Mouse (Mus musculus): Measurements from ENCODE around the gene Fam155a. TPM values are rescaled to one million over a fixed set of nuclear protein-coding genes. Genes with fewer than 3 reads are reported as not detected.
"Not testable (repeated sequence)": the region's sequence is repeated elsewhere in the genome, so short reads cannot be mapped to it uniquely, and the experiment has no call there.

The Fam155a gene
- polyA plus RNA-seq, 1 experiment from 2014 or later = 18.9 TPM

- Histone ChIP-seq H3K4me2 (replicated peaks) (no peak overlapping the region), H3K4me3 (no peak overlapping the region), H3K9me3 (no peaks in the 10 kb centered on the region), H3K9ac (replicated peaks) (no peak overlapping the region), H3K36me3 (no peaks in the 10 kb centered on the region), H3K4me1 (no peaks in the 10 kb centered on the region), H3K27ac (replicated peaks) (no peak overlapping the region), H3K27me3 (no peaks in the 10 kb centered on the region)
- 79% methylated on average over 2 of the region's 2 CpGs for WGBS
- ATAC-seq (replicated peaks) = no peak
Observed at GRCm38 (mm10) chr8:9423184-9423583, 347.8 kb downstream of the Fam155a start.

GRCm38 (mm10) chr8:9418856-9419800, 351.8 kb downstream of the Fam155a start:
- H3K36me3 ChIP-seq = no peaks in the 10 kb centered on the region
- H3K4me1 ChIP-seq = no peaks in the 10 kb centered on the region
- WGBS = 77% methylated on average over 10 of the region's 10 CpGs
- no peak overlapping the region for H3K9ac ChIP-seq (replicated peaks)
- H3K27me3 ChIP-seq = no peaks in the 10 kb centered on the region
- no peak for ATAC-seq (replicated peaks)
- H3K27ac ChIP-seq (replicated peaks) = no peak overlapping the region
- H3K4me3 ChIP-seq = no peak overlapping the region
- H3K9me3 ChIP-seq = no peaks in the 10 kb centered on the region
- H3K4me2 ChIP-seq (replicated peaks) = no peak overlapping the region

- Histone ChIP-seq H3K4me1 (no peaks in the 10 kb centered on the region), H3K4me3 (no peak overlapping the region), H3K36me3 (no peaks in the 10 kb centered on the region), H3K27ac (replicated peaks) (no peak overlapping the region), H3K27me3 (no peaks in the 10 kb centered on the region), H3K9me3 (no peaks in the 10 kb centered on the region), H3K9ac (replicated peaks) (no peak overlapping the region), H3K4me2 (replicated peaks) (no peak overlapping the region)
- WGBS = 94% methylated on average over 9 of the region's 9 CpGs
- no peak for ATAC-seq (replicated peaks)
Observed at GRCm38 (mm10) chr8:9416189-9416588, 354.8 kb downstream of the Fam155a start.

GRCm38 (mm10) chr8:9408480-9408879, 362.5 kb downstream of the Fam155a start:
- H3K4me1 ChIP-seq = no peaks in the 10 kb centered on the region
- H3K4me3 ChIP-seq = no peak overlapping the region
- H3K36me3 ChIP-seq = no peaks in the 10 kb centered on the region
- no peaks in the 10 kb centered on the region for H3K9me3 ChIP-seq
- H3K9ac ChIP-seq (replicated peaks) = no peak overlapping the region
- H3K27ac ChIP-seq (replicated peaks) = no peak overlapping the region
- H3K4me2 ChIP-seq (replicated peaks) = no peak overlapping the region
- 68% methylated on average over 5 of the region's 5 CpGs for WGBS
- no peaks in the 10 kb centered on the region for H3K27me3 ChIP-seq
- no peak for ATAC-seq (replicated peaks)

- H3K4me3 ChIP-seq = no peak overlapping the region
- H3K27ac ChIP-seq (replicated peaks) = no peak overlapping the region
- no peaks in the 10 kb centered on the region for H3K36me3 ChIP-seq
- no peak overlapping the region for H3K4me2 ChIP-seq (replicated peaks)
- H3K9me3 ChIP-seq = no peaks in the 10 kb centered on the region
- ATAC-seq (replicated peaks) = no peak
- 95% methylated on average over 6 of the region's 6 CpGs for WGBS
- H3K4me1 ChIP-seq = no peaks in the 10 kb centered on the region
- no peak overlapping the region for H3K9ac ChIP-seq (replicated peaks)
- H3K27me3 ChIP-seq = no peaks in the 10 kb centered on the region
Observed at GRCm38 (mm10) chr8:9406204-9406603, 364.8 kb downstream of the Fam155a start.

- Histone ChIP-seq H3K9ac (replicated peaks) (no peak overlapping the region), H3K27me3 (no peaks in the 10 kb centered on the region), H3K27ac (replicated peaks) (no peak overlapping the region), H3K4me1 (no peaks in the 10 kb centered on the region), H3K36me3 (no peaks in the 10 kb centered on the region), H3K4me3 (no peak overlapping the region), H3K9me3 (no peaks in the 10 kb centered on the region), H3K4me2 (replicated peaks) (no peak overlapping the region)
- 79% methylated on average over 3 of the region's 3 CpGs for WGBS
- no peak for ATAC-seq (replicated peaks)
Observed at GRCm38 (mm10) chr8:9404651-9405050, 366.3 kb downstream of the Fam155a start.

GRCm38 (mm10) chr8:9402393-9402792, 368.6 kb downstream of the Fam155a start:
- WGBS = 46% methylated on average over 4 of the region's 4 CpGs
- no peaks in the 10 kb centered on the region for H3K27me3 ChIP-seq
- ATAC-seq (replicated peaks) = no peak
- H3K27ac ChIP-seq (replicated peaks) = no peak overlapping the region
- no peaks in the 10 kb centered on the region for H3K36me3 ChIP-seq
- H3K4me1 ChIP-seq = no peaks in the 10 kb centered on the region
- H3K9ac ChIP-seq (replicated peaks) = no peak overlapping the region
- H3K4me2 ChIP-seq (replicated peaks) = no peak overlapping the region
- H3K4me3 ChIP-seq = no peak overlapping the region
- no peaks in the 10 kb centered on the region for H3K9me3 ChIP-seq

- H3K4me1 ChIP-seq = no peaks in the 10 kb centered on the region
- H3K27ac ChIP-seq (replicated peaks) = no peak overlapping the region
- H3K36me3 ChIP-seq = no peaks in the 10 kb centered on the region
- 73% methylated on average over 3 of the region's 3 CpGs for WGBS
- H3K9ac ChIP-seq (replicated peaks) = no peak overlapping the region
- no peak overlapping the region for H3K4me3 ChIP-seq
- H3K9me3 ChIP-seq = no peaks in the 10 kb centered on the region
- no peak overlapping the region for H3K4me2 ChIP-seq (replicated peaks)
- H3K27me3 ChIP-seq = no peaks in the 10 kb centered on the region
- ATAC-seq (replicated peaks) = no peak
Observed at GRCm38 (mm10) chr8:9398606-9399263, 372.2 kb downstream of the Fam155a start.

GRCm38 (mm10) chr8:9398040-9398439, 372.9 kb downstream of the Fam155a start:
- Histone ChIP-seq H3K9me3 (no peaks in the 10 kb centered on the region), H3K27me3 (no peaks in the 10 kb centered on the region), H3K27ac (replicated peaks) (no peak overlapping the region), H3K9ac (replicated peaks) (no peak overlapping the region), H3K36me3 (no peaks in the 10 kb centered on the region), H3K4me1 (no peaks in the 10 kb centered on the region), H3K4me3 (no peak overlapping the region), H3K4me2 (replicated peaks) (no peak overlapping the region)
- no peak for ATAC-seq (replicated peaks)
- 59% methylated on average over 6 of the region's 6 CpGs for WGBS

GRCm38 (mm10) chr8:9394670-9395069, 376.3 kb downstream of the Fam155a start:
- Histone ChIP-seq H3K4me3 (no peak overlapping the region), H3K36me3 (no peaks in the 10 kb centered on the region), H3K9me3 (no peaks in the 10 kb centered on the region), H3K4me2 (replicated peaks) (no peak overlapping the region), H3K27ac (replicated peaks) (no peak overlapping the region), H3K4me1 (no peaks in the 10 kb centered on the region), H3K27me3 (no peaks in the 10 kb centered on the region), H3K9ac (replicated peaks) (no peak overlapping the region)
- 84% methylated on average over 5 of the region's 5 CpGs for WGBS
- ATAC-seq (replicated peaks) = no peak

GRCm38 (mm10) chr8:9393246-9393645, 377.7 kb downstream of the Fam155a start:
- Histone ChIP-seq H3K4me3 (no peak overlapping the region), H3K36me3 (no peaks in the 10 kb centered on the region), H3K9me3 (no peaks in the 10 kb centered on the region), H3K4me2 (replicated peaks) (no peak overlapping the region), H3K4me1 (no peaks in the 10 kb centered on the region), H3K9ac (replicated peaks) (no peak overlapping the region), H3K27me3 (no peaks in the 10 kb centered on the region), H3K27ac (replicated peaks) (no peak overlapping the region)
- 47% methylated on average over 2 of the region's 2 CpGs for WGBS
- no peak for ATAC-seq (replicated peaks)

GRCm38 (mm10) chr8:9390229-9390628, 380.7 kb downstream of the Fam155a start:
- not testable (repeated sequence) for ATAC-seq (replicated peaks); H3K27me3 ChIP-seq; H3K27ac ChIP-seq (replicated peaks); H3K36me3 ChIP-seq; H3K4me2 ChIP-seq (replicated peaks); H3K4me3 ChIP-seq; H3K9me3 ChIP-seq; H3K9ac ChIP-seq (replicated peaks); H3K4me1 ChIP-seq
- 92% methylated on average over 2 of the region's 2 CpGs for WGBS

Data from forebrain, embryonic 15.5 days (tissue).